Mouse (Mus musculus) neural tube, embryonic 14.5 days (tissue): ENCODE results near the gene Trim47. TPM values are rescaled to one million over a fixed set of nuclear protein-coding genes. Genes with fewer than 3 reads are reported as not detected.
A peak's percentile ranks its signal among the peaks of the same experiment; 100 is the strongest.

Experiments used
- ATAC-seq: fragments of 200-750 bp; cut with Nextera tagmentation; 2 replicates; pipeline ENCODE4 v1.8.0; 2017; ENCODE audit warnings: low read depth, mild to moderate bottlenecking, moderate TSS enrichment, moderate library complexity
- H3K27ac ChIP-seq: fragments of 300-500 bp; sonication (generic); 2 replicates; pipeline ENCODE4 v1.5.1; 2014; ENCODE audit warnings: low read depth, mild to moderate bottlenecking, control low read depth, low read length, moderate library complexity, mixed read lengths
- H3K27me3 ChIP-seq: fragments of 300-500 bp; sonication (generic); 2 replicates; pipeline ENCODE4 v1.6.1; 2014; ENCODE audit warnings: low read length; ENCODE audit not compliant: control insufficient read depth, insufficient read depth
- H3K36me3 ChIP-seq: fragments of 300-500 bp; sonication (generic); 2 replicates; pipeline ENCODE4 v1.6.1; 2014; ENCODE audit warnings: low read length, mixed read lengths; ENCODE audit not compliant: control insufficient read depth, insufficient read depth
- H3K4me1 ChIP-seq: fragments of 300-500 bp; sonication (generic); 2 replicates; pipeline ENCODE4 v1.6.1; 2014; ENCODE audit warnings: low read length; ENCODE audit not compliant: control insufficient read depth, insufficient read depth
- H3K4me2 ChIP-seq: fragments of 300-500 bp; sonication (generic); 2 replicates; pipeline ENCODE4 v1.6.1; 2014; ENCODE audit warnings: mild to moderate bottlenecking, low read depth, low read length, control low read depth
- H3K4me3 ChIP-seq: fragments of 300-500 bp; sonication (generic); 2 replicates; pipeline ENCODE4 v1.5.1; 2014; ENCODE audit warnings: low read depth, low read length, control low read depth, mixed read lengths
- H3K9ac ChIP-seq: fragments of 300-500 bp; sonication (generic); replicated peaks from 2 replicates; pipeline ENCODE4 v1.6.1; 2014; ENCODE audit warnings: low read depth, mild to moderate bottlenecking, control low read depth, low read length, mixed read lengths
- H3K9me3 ChIP-seq: fragments of 300-500 bp; sonication (generic); 2 replicates; pipeline ENCODE4 v1.6.1; 2016; ENCODE audit warnings: low read length; ENCODE audit not compliant: control insufficient read depth
- WGBS: fragments of 180-500 bp; shearing (Covaris S2); extraction: QIAGEN DNeasy Blood & Tissue Kit; methylation state at CpG from one replicate; pipeline ENCODE4 v1.1.7; 2014; 5-methylcytosine and 5-hydroxymethylcytosine counted together
- polyA plus RNA-seq: library from polyadenylated mRNA; unstranded; fragments of >200 nt; fragmentation: Nextera tagmentation; extraction: Ambion mirVana; gene quantifications from 2 replicates; pipeline ENCODE4 v1.2.1, GENCODE M21; 2014

The Trim47 gene
- polyA plus RNA-seq, 1 experiment from 2014 or later = 3.5 TPM

GRCm38 (mm10) chr11:116142211-116142991 is 15.4 kb upstream of the Trim47 start:
- Histone ChIP-seq H3K36me3 (peaks cover 35% of the 10 kb centered on the region), H3K4me1 (peaks cover 7% of the 10 kb centered on the region; the same call in 1 of the 2 replicates), H3K9ac (no peak overlapping the region), H3K27ac (no peak overlapping the region), H3K4me3 (no peak overlapping the region), H3K27me3 (no peaks in the 10 kb centered on the region), H3K4me2 (no peak overlapping the region), H3K9me3 (no peaks in the 10 kb centered on the region)
- 74% methylated on average over 10 of the region's 10 CpGs for WGBS
- no peak for ATAC-seq

GRCm38 (mm10) chr11:116138468-116139138 is 11.6 kb upstream of the Trim47 start, which contains the start of gene Mrpl38:
TSS of gene Mrpl38 (minus strand) at chr11:116138868.
- Histone ChIP-seq H3K9ac (peak within 1 kb of the TSS; percentile 74), H3K9me3 (no peaks in the 10 kb centered on the region), H3K4me2 (peak within 1 kb of the TSS; percentile 61), H3K4me1 (peaks cover 7% of the 10 kb centered on the region; the same call in 1 of the 2 replicates), H3K36me3 (peaks cover 23% of the 10 kb centered on the region), H3K27ac (peak within 1 kb of the TSS; percentile 55), H3K27me3 (no peaks in the 10 kb centered on the region), H3K4me3 (peak within 1 kb of the TSS; percentile 90)
- WGBS = under 1% methylated on average over 59 of the region's 60 CpGs
- peak; percentile 97 for ATAC-seq

- Histone ChIP-seq H3K27ac (peak overlapping the region; percentile 55), H3K9me3 (no peaks in the 10 kb centered on the region), H3K4me3 (peak overlapping the region; percentile 90), H3K4me1 (peaks cover 7% of the 10 kb centered on the region; the same call in 1 of the 2 replicates), H3K36me3 (peaks cover 23% of the 10 kb centered on the region), H3K27me3 (no peaks in the 10 kb centered on the region), H3K4me2 (peak overlapping the region; percentile 61), H3K9ac (peak overlapping the region; percentile 74)
- no peak for ATAC-seq
- WGBS = under 1% methylated on average over 20 of the region's 20 CpGs
Measured at GRCm38 (mm10) chr11:116138096-116138467, 11.1 kb upstream of the Trim47 start.

GRCm38 (mm10) chr11:116134171-116134570 is 7.2 kb upstream of the Trim47 start:
- Histone ChIP-seq H3K27ac (no peak overlapping the region), H3K9me3 (no peaks in the 10 kb centered on the region), H3K4me2 (no peak overlapping the region), H3K27me3 (no peaks in the 10 kb centered on the region), H3K36me3 (peaks cover 21% of the 10 kb centered on the region; the same call in 1 of the 2 replicates), H3K9ac (no peak overlapping the region), H3K4me1 (peaks cover 22% of the 10 kb centered on the region; the same call in 1 of the 2 replicates), H3K4me3 (no peak overlapping the region)
- WGBS = 92% methylated on average over 10 of the region's 10 CpGs
- no peak for ATAC-seq

GRCm38 (mm10) chr11:116133497-116133896 is 6.5 kb upstream of the Trim47 start:
- 71% methylated on average over 5 of the region's 5 CpGs for WGBS
- Histone ChIP-seq H3K4me1 (peaks cover 22% of the 10 kb centered on the region; the same call in 1 of the 2 replicates), H3K9ac (no peak overlapping the region), H3K36me3 (peaks cover 21% of the 10 kb centered on the region; the same call in 1 of the 2 replicates), H3K9me3 (no peaks in the 10 kb centered on the region), H3K27me3 (no peaks in the 10 kb centered on the region), H3K27ac (no peak overlapping the region), H3K4me3 (no peak overlapping the region), H3K4me2 (no peak overlapping the region)
- no peak for ATAC-seq

- no peak overlapping the region for H3K9ac ChIP-seq
- H3K4me3 ChIP-seq = no peak overlapping the region
- H3K36me3 ChIP-seq = peaks cover 21% of the 10 kb centered on the region; the same call in 1 of the 2 replicates
- no peaks in the 10 kb centered on the region for H3K27me3 ChIP-seq
- H3K4me2 ChIP-seq = no peak overlapping the region
- H3K9me3 ChIP-seq = no peaks in the 10 kb centered on the region
- ATAC-seq = no peak
- WGBS = 87% methylated on average over 16 of the region's 16 CpGs
- no peak overlapping the region for H3K27ac ChIP-seq
- peaks cover 20% of the 10 kb centered on the region; the same call in 1 of the 2 replicates for H3K4me1 ChIP-seq
Measured at GRCm38 (mm10) chr11:116132366-116133333, 5.6 kb upstream of the Trim47 start.

- ATAC-seq = no peak
- 85% methylated on average over 15 of the region's 15 CpGs for WGBS
- H3K27me3 ChIP-seq = no peaks in the 10 kb centered on the region
- H3K27ac ChIP-seq = peak overlapping the region; percentile 90
- H3K9me3 ChIP-seq = no peaks in the 10 kb centered on the region
- peaks cover 18% of the 10 kb centered on the region; the same call in 1 of the 2 replicates for H3K4me1 ChIP-seq
- H3K4me3 ChIP-seq = peak overlapping the region; percentile 54; the same call in 1 of the 2 replicates
- peaks cover 21% of the 10 kb centered on the region; the same call in 1 of the 2 replicates for H3K36me3 ChIP-seq
- peak overlapping the region; percentile 74; the same call in 1 of the 2 replicates for H3K9ac ChIP-seq
- H3K4me2 ChIP-seq = peak overlapping the region; percentile 78
Measured at GRCm38 (mm10) chr11:116131349-116132170, 4.5 kb upstream of the Trim47 start.
